Mouse (Mus musculus) cerebellum, adult 11 months (tissue): Measurements from ENCODE around the gene Spred2.

Experiments used
- DNase-seq: peaks from one replicate; pipeline ENCODE4 v3.0.0; 2022

Gene Spred2

GRCm38 (mm10) chr11:19986871-19987755 is 62.9 kb downstream of the Spred2 start:
- DNase-seq: no peak

GRCm38 (mm10) chr11:19987756-19988091 is 63.5 kb downstream of the Spred2 start:
- no peak for DNase-seq

GRCm38 (mm10) chr11:19988224-19988623 is 64.0 kb downstream of the Spred2 start:
- DNase-seq: no peak

GRCm38 (mm10) chr11:19988631-19989030 is 64.5 kb downstream of the Spred2 start:
- DNase-seq: no peak

- no peak for DNase-seq
Observed at GRCm38 (mm10) chr11:19989141-19989910, 65.2 kb downstream of the Spred2 start.

GRCm38 (mm10) chr11:19990731-19991130 is 66.6 kb downstream of the Spred2 start:
- DNase-seq: no peak

GRCm38 (mm10) chr11:19991303-19991976 is 67.3 kb downstream of the Spred2 start:
- peak; percentile 50 for DNase-seq

GRCm38 (mm10) chr11:19992341-19993281 is 68.4 kb downstream of the Spred2 start:
- no peak for DNase-seq

- no peak for DNase-seq
Observed at GRCm38 (mm10) chr11:19993753-19994152, 69.6 kb downstream of the Spred2 start.

GRCm38 (mm10) chr11:19994262-19994790 is 70.2 kb downstream of the Spred2 start:
- no peak for DNase-seq

GRCm38 (mm10) chr11:19997940-19998339 is 73.8 kb downstream of the Spred2 start:
- no peak for DNase-seq

- no peak for DNase-seq
Observed at GRCm38 (mm10) chr11:20002883-20003282, 78.7 kb downstream of the Spred2 start.

GRCm38 (mm10) chr11:20007701-20008100 is 83.5 kb downstream of the Spred2 start:
- DNase-seq: no peak

- DNase-seq: no peak
Observed at GRCm38 (mm10) chr11:20011210-20011978, 87.2 kb downstream of the Spred2 start.

GRCm38 (mm10) chr11:20013366-20013765 is 89.2 kb downstream of the Spred2 start:
- no peak for DNase-seq

- no peak for DNase-seq
Observed at GRCm38 (mm10) chr11:20017937-20018336, 93.8 kb downstream of the Spred2 start.

GRCm38 (mm10) chr11:20018905-20019304 is 94.7 kb downstream of the Spred2 start:
- no peak for DNase-seq

GRCm38 (mm10) chr11:20020720-20021119 is 96.5 kb downstream of the Spred2 start:
- no peak for DNase-seq

- DNase-seq: no peak
Observed at GRCm38 (mm10) chr11:20022462-20022861, 98.3 kb downstream of the Spred2 start.

- DNase-seq: no peak
Observed at GRCm38 (mm10) chr11:20022911-20023482, 98.8 kb downstream of the Spred2 start.

- no peak for DNase-seq
Observed at GRCm38 (mm10) chr11:20025899-20026298, 101.7 kb downstream of the Spred2 start.
